Mouse (Mus musculus) forebrain, postnatal 0 days (tissue): ENCODE results near the gene Plp2. TPM values are rescaled to one million over a fixed set of nuclear protein-coding genes. Genes with fewer than 3 reads are reported as not detected.

ENCODE experiments used
- ATAC-seq: fragments of 200-750 bp; cut with Nextera tagmentation; 2 replicates; pipeline ENCODE4 v1.8.0; 2017; ENCODE audit warnings: mild to moderate bottlenecking, moderate library complexity
- DNase-seq: peaks from one replicate; pipeline ENCODE4 v3.0.0-alpha.2; 2015
- H3K27ac ChIP-seq: fragments of 300-500 bp; sonication (generic); 2 replicates; pipeline ENCODE4 v1.5.1; 2014; ENCODE audit warnings: low read depth, mild to moderate bottlenecking, antibody characterized with exemption, low read length, moderate library complexity, mixed read lengths
- H3K27me3 ChIP-seq: fragments of 300-500 bp; sonication (generic); 2 replicates; pipeline ENCODE4 v1.6.1; 2014; ENCODE audit warnings: mild to moderate bottlenecking, low read length, mixed read lengths; ENCODE audit not compliant: insufficient read depth
- H3K36me3 ChIP-seq: fragments of 300-500 bp; sonication (generic); 2 replicates; pipeline ENCODE4 v1.6.1; 2014; ENCODE audit warnings: mild to moderate bottlenecking, moderate library complexity; ENCODE audit not compliant: insufficient read depth
- H3K4me1 ChIP-seq: fragments of 300-500 bp; sonication (generic); 2 replicates; pipeline ENCODE4 v1.6.1; 2014; ENCODE audit warnings: antibody characterized with exemption; ENCODE audit not compliant: insufficient read depth
- H3K4me2 ChIP-seq: fragments of 300-500 bp; sonication (generic); 2 replicates; pipeline ENCODE4 v1.6.1; 2014; ENCODE audit warnings: low read depth, mild to moderate bottlenecking, moderate library complexity
- H3K4me3 ChIP-seq: fragments of 300-500 bp; sonication (generic); 2 replicates; pipeline ENCODE4 v1.5.1; 2014; ENCODE audit warnings: low read depth, low read length, mixed read lengths
- H3K9ac ChIP-seq: fragments of 300-500 bp; sonication (generic); 2 replicates; pipeline ENCODE4 v1.6.1; 2014; ENCODE audit warnings: mild to moderate bottlenecking
- H3K9me3 ChIP-seq: fragments of 300-500 bp; sonication (generic); 2 replicates; pipeline ENCODE4 v1.6.1; 2016; ENCODE audit warnings: low read length
- CTCF ChIP-seq: sonication (generic); IDR thresholded peaks from 2 replicates; pipeline ENCODE4 v1.5.1; 2016; ENCODE audit warnings: antibody characterized with exemption, control low read depth, low read depth
- WGBS: fragments of 180-500 bp; shearing (Covaris S2); extraction: QIAGEN DNeasy Blood & Tissue Kit; methylation state at CpG from one replicate; pipeline ENCODE4 v1.1.7; 2014; 5-methylcytosine and 5-hydroxymethylcytosine counted together
- polyA plus RNA-seq: library from polyadenylated mRNA; unstranded; fragments of >200 nt; fragmentation: Nextera tagmentation; extraction: Ambion mirVana; gene quantifications from 2 replicates; pipeline ENCODE4 v1.2.1, GENCODE M21; 2015
- total RNA-seq: library from RNA; depleted of rRNA; stranded (reverse); fragments of >200 nt; gene quantifications from 2 replicates; pipeline ENCODE4 v1.2.3, GENCODE M21; 2014

Gene Plp2
- total and polyA plus RNA-seq, 2 experiments from 2014 or later: 24.3 to 38.3 TPM

- Histone ChIP-seq H3K4me2 (no peak overlapping the region), H3K27me3 (no peaks in the 10 kb centered on the region), H3K4me3 (no peak overlapping the region), H3K27ac (no peak overlapping the region), H3K4me1 (no peaks in the 10 kb centered on the region), H3K9me3 (no peaks in the 10 kb centered on the region), H3K9ac (no peak overlapping the region), H3K36me3 (no peaks in the 10 kb centered on the region)
- TF ChIP-seq CTCF: no peak
- ATAC-seq (no peak), DNase-seq (no peak)
- WGBS: 75% methylated on average over 3 of the region's 3 CpGs
Measured at GRCm38 (mm10) chrX:7690486-7690885, 19.3 kb upstream of the Plp2 start.

- no peak overlapping the region for H3K4me2 ChIP-seq
- H3K36me3 ChIP-seq: no peaks in the 10 kb centered on the region
- H3K9ac ChIP-seq: no peak overlapping the region
- H3K4me3 ChIP-seq: no peak overlapping the region
- no peak overlapping the region for H3K27ac ChIP-seq
- DNase-seq (no peak), ATAC-seq (no peak)
- H3K9me3 ChIP-seq: no peaks in the 10 kb centered on the region
- no peaks in the 10 kb centered on the region for H3K27me3 ChIP-seq
- H3K4me1 ChIP-seq: no peaks in the 10 kb centered on the region
- WGBS: 89% methylated on average over 2 of the region's 2 CpGs
- no peak for TF ChIP-seq CTCF
Measured at GRCm38 (mm10) chrX:7688321-7688720, 17.1 kb upstream of the Plp2 start.

- WGBS: 63% methylated on average over 14 of the region's 14 CpGs
- no peak within 1 kb of the TSS for H3K9ac ChIP-seq
Measured at GRCm38 (mm10) chrX:7680864-7681263, 9.7 kb upstream of the Plp2 start, which contains the start of gene Magix. Gene Magix, minus strand, starts transcription at chrX:7681251.

GRCm38 (mm10) chrX:7680057-7680412, 8.8 kb upstream of the Plp2 start:
- Histone ChIP-seq H3K27ac (no peak overlapping the region), H3K4me2 (peak overlapping the region; percentile 49), H3K36me3 (no peaks in the 10 kb centered on the region), H3K9me3 (no peaks in the 10 kb centered on the region), H3K4me1 (no peaks in the 10 kb centered on the region), H3K4me3 (peak overlapping the region; percentile 21), H3K27me3 (no peaks in the 10 kb centered on the region), H3K9ac (no peak overlapping the region)
- DNase-seq (no peak), ATAC-seq (no peak)
- 42% methylated on average over 12 of the region's 12 CpGs for WGBS
- TF ChIP-seq CTCF: no peak

More at GRCm38 (mm10) chrX:7680864-7681263, 9.7 kb upstream of the Plp2 start, which contains the start of gene Magix:
- DNase-seq (no peak), ATAC-seq (no peak)
- Histone ChIP-seq H3K27ac (no peak within 1 kb of the TSS), H3K4me2 (peak within 1 kb of the TSS; percentile 49), H3K4me3 (peak within 1 kb of the TSS; percentile 21; the same call in 1 of the 2 replicates), H3K27me3 (no peaks in the 10 kb centered on the region), H3K9me3 (no peaks in the 10 kb centered on the region), H3K4me1 (no peaks in the 10 kb centered on the region), H3K36me3 (no peaks in the 10 kb centered on the region)
- TF ChIP-seq CTCF: no peak

- Histone ChIP-seq H3K9ac (no peak overlapping the region), H3K4me2 (peak overlapping the region; percentile 49), H3K4me3 (peak overlapping the region; percentile 21), H3K9me3 (no peaks in the 10 kb centered on the region), H3K4me1 (no peaks in the 10 kb centered on the region), H3K27me3 (no peaks in the 10 kb centered on the region), H3K27ac (no peak overlapping the region), H3K36me3 (no peaks in the 10 kb centered on the region)
- 29% methylated on average over 27 of the region's 27 CpGs for WGBS
- peak; percentile 88 for ATAC-seq
- TF ChIP-seq CTCF: peak; percentile 80
- peak; percentile 92 for DNase-seq
Measured at GRCm38 (mm10) chrX:7679405-7680056, 8.3 kb upstream of the Plp2 start.

- no peaks in the 10 kb centered on the region for H3K9me3 ChIP-seq
- no peak overlapping the region for H3K4me3 ChIP-seq
- no peak overlapping the region for H3K9ac ChIP-seq
- no peaks in the 10 kb centered on the region for H3K27me3 ChIP-seq
- ATAC-seq: no peak
- TF ChIP-seq CTCF: 0 out of 2 replicates have a peak, but pooled peaks have one; percentile 7
- H3K4me1 ChIP-seq: no peaks in the 10 kb centered on the region
- DNase-seq: no peak
- no peak overlapping the region for H3K4me2 ChIP-seq
- no peaks in the 10 kb centered on the region for H3K36me3 ChIP-seq
- H3K27ac ChIP-seq: no peak overlapping the region
- WGBS: 41% methylated on average over 3 of the region's 3 CpGs
Measured at GRCm38 (mm10) chrX:7678986-7679385, 7.8 kb upstream of the Plp2 start.

GRCm38 (mm10) chrX:7675001-7675380, 3.8 kb upstream of the Plp2 start:
- no peaks in the 10 kb centered on the region for H3K9me3 ChIP-seq
- WGBS: 44% methylated on average over 10 of the region's 10 CpGs

More at GRCm38 (mm10) chrX:7675001-7675380, 3.8 kb upstream of the Plp2 start:
- Histone ChIP-seq H3K9ac (0 out of 2 replicates have a peak overlapping the region, but pooled peaks have one; percentile 14), H3K4me2 (peak overlapping the region; percentile 41), H3K4me3 (peak overlapping the region; percentile 26), H3K27me3 (no peaks in the 10 kb centered on the region), H3K27ac (no peak overlapping the region), H3K36me3 (no peaks in the 10 kb centered on the region), H3K4me1 (no peaks in the 10 kb centered on the region)
- DNase-seq: no peak
- TF ChIP-seq CTCF: 0 out of 2 replicates have a peak, but pooled peaks have one; percentile 3
- ATAC-seq: no peak
